Mouse (Mus musculus) ovary, adult 10 weeks (tissue): ENCODE results near the gene Gm5127. TPM values are rescaled to one million over a fixed set of nuclear protein-coding genes. Genes with fewer than 3 reads are reported as not detected.

ENCODE experiments used
- polyA plus RNA-seq: library from polyadenylated mRNA; stranded (reverse); fragments of 350-450 nt; fragmentation: Illumina TruSeq; extraction: RNeasy Lipid Tissue Mini Kit (QIAGEN cat#74804); gene quantifications from one replicate; pipeline ENCODE4 v1.2.3, GENCODE M21; 2014

Gene Gm5127
- not detected for polyA plus RNA-seq

DNA sequence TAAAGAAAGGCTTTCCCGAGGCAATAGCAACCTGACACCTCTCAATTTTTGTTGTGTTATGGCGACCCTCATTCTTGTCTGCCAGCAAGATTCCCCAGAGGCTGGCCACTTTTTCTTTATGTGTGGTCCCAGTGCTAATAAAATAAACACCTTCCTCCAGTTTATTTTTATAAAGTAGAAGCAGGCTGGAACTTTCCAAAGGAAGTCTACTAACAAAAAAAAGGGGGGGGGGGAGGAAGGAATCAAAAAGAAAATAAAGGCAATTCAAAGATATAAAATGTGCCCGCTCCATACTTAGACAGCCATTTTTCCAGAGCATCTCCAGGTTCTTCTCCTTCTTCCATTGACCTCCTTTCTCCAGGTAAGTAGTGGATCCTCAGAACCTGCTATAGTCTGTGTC, at the start of gene Gm5127:
Gene Gm5127, plus strand, starts transcription at position 301 of the 400 bp plus-strand sequence.

DNA sequence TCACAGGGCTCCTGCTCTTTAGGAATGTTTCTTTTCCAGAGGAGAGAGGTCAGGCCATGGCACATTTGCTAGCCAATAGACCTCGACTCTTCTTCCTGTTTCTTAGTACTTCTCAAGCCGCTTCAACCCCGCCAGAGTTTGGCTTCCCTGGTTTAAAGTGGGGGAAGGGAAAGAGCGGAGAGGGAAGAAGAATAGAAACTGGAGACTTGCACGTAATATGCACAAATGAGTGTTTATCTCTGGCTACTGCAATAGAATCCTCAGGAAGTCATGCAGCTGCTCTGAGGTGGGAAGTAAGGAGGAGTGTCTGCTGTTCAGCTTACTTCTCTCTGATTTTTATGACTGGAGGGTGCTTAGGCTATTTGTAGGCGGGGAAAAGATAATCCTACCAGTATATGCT, 20.4 kb downstream of the Gm5127 start, which contains the start of gene Cysltr1:
Gene Cysltr1, minus strand, starts transcription at position 294 of the 400 bp plus-strand sequence.

Other genes starting within 250 kb of the Gm5127 start
- gene Fndc3c1, start 97.8 kb upstream of the Gm5127 start, polyA plus RNA-seq, result 0.14 TPM
- 7.3 TPM for gene Cysltr1, start 20.5 kb downstream of the Gm5127 start, polyA plus RNA-seq